Mouse (Mus musculus): ENCODE measurements around the gene Cd99l2. TPM values are rescaled to one million over a fixed set of nuclear protein-coding genes. Genes with fewer than 3 reads are reported as not detected.

Gene Cd99l2
- polyA plus RNA-seq, 2 experiments, result 28.2 to 30.6 TPM

GRCm38 (mm10) chrX:71489353-71489752, 3.3 kb downstream of the Cd99l2 start:
- H3K9ac ChIP-seq (ENCODE audit: low read depth, low read length, severe bottlenecking), result no peak overlapping the region
- H3K27ac ChIP-seq (replicated peaks; ENCODE audit: low read depth, low read length), result no peak overlapping the region
- TF ChIP-seq POLR2A (IDR thresholded peaks at IDR 0.05; ENCODE audit: borderline replicate concordance, extremely low read depth, insufficient read depth, insufficient read length), result no peak
- H3K4me1 ChIP-seq (ENCODE audit: control insufficient read depth, insufficient read depth, low read length), result peaks cover 3% of the 10 kb centered on the region; the same call in 1 of the 2 replicates
- ATAC-seq (ENCODE audit: low FRiP score, low read depth) (no peak), DNase-seq (ENCODE audit: low spot score) (no peak)
- no peaks in the 10 kb centered on the region for H3K27me3 ChIP-seq (ENCODE audit: control insufficient read depth, insufficient read depth, low read length)
- no peaks in the 10 kb centered on the region for H3K9me3 ChIP-seq (ENCODE audit: control insufficient read depth, low read length)
- H3K4me3 ChIP-seq (replicated peaks; ENCODE audit: low read length), result no peak overlapping the region
- H3K4me2 ChIP-seq (replicated peaks; ENCODE audit: low read depth, low read length, severe bottlenecking), result no peak overlapping the region
- H3K36me3 ChIP-seq (ENCODE audit: control insufficient read depth, insufficient read depth, low read length), result no peaks in the 10 kb centered on the region
- WGBS, result 81% methylated on average over 1 of the region's 1 CpGs

GRCm38 (mm10) chrX:71482244-71482643, 10.4 kb downstream of the Cd99l2 start:
- WGBS, result 76% methylated on average over 2 of the region's 2 CpGs
- H3K9me3 ChIP-seq (ENCODE audit: control insufficient read depth, low read length), result no peaks in the 10 kb centered on the region
- no peak overlapping the region for H3K27ac ChIP-seq (replicated peaks; ENCODE audit: low read depth, low read length)
- TF ChIP-seq POLR2A (IDR thresholded peaks at IDR 0.05; ENCODE audit: borderline replicate concordance, extremely low read depth, insufficient read depth, insufficient read length), result no peak
- H3K4me2 ChIP-seq (replicated peaks; ENCODE audit: low read depth, low read length, severe bottlenecking), result no peak overlapping the region
- no peaks in the 10 kb centered on the region for H3K27me3 ChIP-seq (ENCODE audit: control insufficient read depth, insufficient read depth, low read length)
- no peak for DNase-seq (ENCODE audit: low spot score)
- no peaks in the 10 kb centered on the region for H3K4me1 ChIP-seq (ENCODE audit: control insufficient read depth, insufficient read depth, low read length)
- H3K9ac ChIP-seq (ENCODE audit: low read depth, low read length, severe bottlenecking), result no peak overlapping the region
- H3K36me3 ChIP-seq (ENCODE audit: control insufficient read depth, insufficient read depth, low read length), result no peaks in the 10 kb centered on the region
- H3K4me3 ChIP-seq (replicated peaks; ENCODE audit: low read length), result no peak overlapping the region
- no peak for ATAC-seq (ENCODE audit: low FRiP score, low read depth)

GRCm38 (mm10) chrX:71475992-71476391, 16.7 kb downstream of the Cd99l2 start:
- no peaks in the 10 kb centered on the region for H3K27me3 ChIP-seq (ENCODE audit: control insufficient read depth, insufficient read depth, low read length)
- H3K4me3 ChIP-seq (replicated peaks; ENCODE audit: low read length), result no peak overlapping the region
- ATAC-seq (ENCODE audit: low FRiP score, low read depth) (no peak), DNase-seq (ENCODE audit: low spot score) (peak; percentile 17)
- TF ChIP-seq POLR2A (IDR thresholded peaks at IDR 0.05; ENCODE audit: borderline replicate concordance, extremely low read depth, insufficient read depth, insufficient read length), result no peak
- H3K4me1 ChIP-seq (ENCODE audit: control insufficient read depth, insufficient read depth, low read length), result no peaks in the 10 kb centered on the region
- H3K36me3 ChIP-seq (ENCODE audit: control insufficient read depth, insufficient read depth, low read length), result no peaks in the 10 kb centered on the region
- H3K9me3 ChIP-seq (ENCODE audit: control insufficient read depth, low read length), result no peaks in the 10 kb centered on the region
- no peak overlapping the region for H3K27ac ChIP-seq (replicated peaks; ENCODE audit: low read depth, low read length)
- no peak overlapping the region for H3K9ac ChIP-seq (ENCODE audit: low read depth, low read length, severe bottlenecking)
- H3K4me2 ChIP-seq (replicated peaks; ENCODE audit: low read depth, low read length, severe bottlenecking), result no peak overlapping the region
- WGBS, result 37% methylated on average over 3 of the region's 3 CpGs

- TF ChIP-seq POLR2A (IDR thresholded peaks at IDR 0.05; ENCODE audit: borderline replicate concordance, extremely low read depth, insufficient read depth, insufficient read length), result no peak
- Histone ChIP-seq H3K9me3 (ENCODE audit: control insufficient read depth, low read length) (no peaks in the 10 kb centered on the region), H3K9ac (ENCODE audit: low read depth, low read length, severe bottlenecking) (no peak overlapping the region), H3K27ac (replicated peaks; ENCODE audit: low read depth, low read length) (no peak overlapping the region), H3K4me1 (ENCODE audit: control insufficient read depth, insufficient read depth, low read length) (no peaks in the 10 kb centered on the region), H3K4me3 (replicated peaks; ENCODE audit: low read length) (no peak overlapping the region), H3K27me3 (ENCODE audit: control insufficient read depth, insufficient read depth, low read length) (no peaks in the 10 kb centered on the region), H3K36me3 (ENCODE audit: control insufficient read depth, insufficient read depth, low read length) (no peaks in the 10 kb centered on the region), H3K4me2 (replicated peaks; ENCODE audit: low read depth, low read length, severe bottlenecking) (no peak overlapping the region)
- DNase-seq (ENCODE audit: low spot score), result no peak
- ATAC-seq (ENCODE audit: low FRiP score, low read depth), result no peak
- 62% methylated on average over 3 of the region's 3 CpGs for WGBS
Measured at GRCm38 (mm10) chrX:71475497-71475896, 17.2 kb downstream of the Cd99l2 start.

GRCm38 (mm10) chrX:71475084-71475483, 17.6 kb downstream of the Cd99l2 start:
- DNase-seq (ENCODE audit: low spot score), result no peak
- TF ChIP-seq POLR2A (IDR thresholded peaks at IDR 0.05; ENCODE audit: borderline replicate concordance, extremely low read depth, insufficient read depth, insufficient read length), result no peak
- Histone ChIP-seq H3K27ac (replicated peaks; ENCODE audit: low read depth, low read length) (no peak overlapping the region), H3K4me2 (replicated peaks; ENCODE audit: low read depth, low read length, severe bottlenecking) (no peak overlapping the region), H3K4me1 (ENCODE audit: control insufficient read depth, insufficient read depth, low read length) (no peaks in the 10 kb centered on the region), H3K9me3 (ENCODE audit: control insufficient read depth, low read length) (no peaks in the 10 kb centered on the region), H3K36me3 (ENCODE audit: control insufficient read depth, insufficient read depth, low read length) (no peaks in the 10 kb centered on the region), H3K9ac (ENCODE audit: low read depth, low read length, severe bottlenecking) (no peak overlapping the region), H3K4me3 (replicated peaks; ENCODE audit: low read length) (no peak overlapping the region), H3K27me3 (ENCODE audit: control insufficient read depth, insufficient read depth, low read length) (no peaks in the 10 kb centered on the region)
- no peak for ATAC-seq (ENCODE audit: low FRiP score, low read depth)
- 71% methylated on average over 3 of the region's 3 CpGs for WGBS
